Mouse (Mus musculus): ENCODE data around the gene Ankra2. TPM values are rescaled to one million over a fixed set of nuclear protein-coding genes. Genes with fewer than 3 reads are reported as not detected.

The Ankra2 gene
- 23.3 and 25.3 TPM in 2 replicates for polyA plus RNA-seq (2015; fragmentation: Nextera tagmentation; extraction: Ambion mirVana)

- H3K4me1 ChIP-seq = peaks cover 23% of the 10 kb centered on the region
Observed at GRCm38 (mm10) chr13:98262636-98263457, at the start of gene Ankra2, which contains the start of gene Utp15. TSS of gene Ankra2 (plus strand) at chr13:98263074. TSS of gene Utp15 (minus strand) at chr13:98263041.

GRCm38 (mm10) chr13:98222848-98223247 is 40.0 kb upstream of the Ankra2 start:
- Histone ChIP-seq H3K9me3 (no peaks in the 10 kb centered on the region), H3K27me3 (no peaks in the 10 kb centered on the region), H3K9ac (no peak overlapping the region), H3K4me2 (0 out of 2 replicates have a peak overlapping the region, but pooled peaks have one; percentile 7), H3K4me1 (0 out of 2 replicates have a peak, but pooled peaks cover 3% of the 10 kb centered on the region), H3K36me3 (no peaks in the 10 kb centered on the region), H3K4me3 (no peak overlapping the region), H3K27ac (no peak overlapping the region)
- no peak for ATAC-seq (ENCODE audit: insufficient number of reproducible peaks, low FRiP score, low TSS enrichment, low read depth)
- 28% methylated on average over 12 of the region's 12 CpGs for WGBS

More at GRCm38 (mm10) chr13:98262636-98263457, at the start of gene Ankra2, which contains the start of gene Utp15:
- peak; percentile 97 for ATAC-seq (ENCODE audit: insufficient number of reproducible peaks, low FRiP score, low TSS enrichment, low read depth)
- Histone ChIP-seq H3K9ac (peak within 1 kb of the TSS; percentile 81), H3K27me3 (no peaks in the 10 kb centered on the region), H3K4me3 (peak within 1 kb of the TSS; percentile 73), H3K4me2 (peak within 1 kb of the TSS; percentile 68), H3K27ac (peak within 1 kb of the TSS; percentile 92), H3K9me3 (no peaks in the 10 kb centered on the region), H3K36me3 (peaks cover 26% of the 10 kb centered on the region)
- under 1% methylated on average over 71 of the region's 71 CpGs for WGBS

- H3K27me3 ChIP-seq = no peaks in the 10 kb centered on the region
- no peak overlapping the region for H3K4me3 ChIP-seq
- 64% methylated on average over 2 of the region's 2 CpGs for WGBS
- H3K36me3 ChIP-seq = no peaks in the 10 kb centered on the region
- H3K27ac ChIP-seq = no peak overlapping the region
- ATAC-seq (ENCODE audit: insufficient number of reproducible peaks, low FRiP score, low TSS enrichment, low read depth) = no peak
- H3K9ac ChIP-seq = no peak overlapping the region
- no peaks in the 10 kb centered on the region for H3K9me3 ChIP-seq
- no peak overlapping the region for H3K4me2 ChIP-seq
- 0 out of 2 replicates have a peak, but pooled peaks cover 3% of the 10 kb centered on the region for H3K4me1 ChIP-seq
Observed at GRCm38 (mm10) chr13:98226225-98226624, 36.6 kb upstream of the Ankra2 start.

- WGBS = 83% methylated on average over 1 of the region's 1 CpGs
- H3K4me2 ChIP-seq = no peak overlapping the region
- no peaks in the 10 kb centered on the region for H3K9me3 ChIP-seq
- H3K27ac ChIP-seq = no peak overlapping the region
- H3K4me3 ChIP-seq = no peak overlapping the region
- H3K36me3 ChIP-seq = no peaks in the 10 kb centered on the region
- ATAC-seq (ENCODE audit: insufficient number of reproducible peaks, low FRiP score, low TSS enrichment, low read depth) = no peak
- no peaks in the 10 kb centered on the region for H3K4me1 ChIP-seq
- no peaks in the 10 kb centered on the region for H3K27me3 ChIP-seq
- H3K9ac ChIP-seq = no peak overlapping the region
Observed at GRCm38 (mm10) chr13:98230511-98230910, 32.4 kb upstream of the Ankra2 start.

GRCm38 (mm10) chr13:98235451-98235850 is 27.4 kb upstream of the Ankra2 start:
- Histone ChIP-seq H3K27ac (no peak overlapping the region), H3K9me3 (no peaks in the 10 kb centered on the region), H3K4me3 (no peak overlapping the region)

GRCm38 (mm10) chr13:98239978-98240641 is 22.8 kb upstream of the Ankra2 start:
- Histone ChIP-seq H3K4me1 (no peaks in the 10 kb centered on the region), H3K36me3 (no peaks in the 10 kb centered on the region), H3K9me3 (no peaks in the 10 kb centered on the region), H3K4me2 (no peak overlapping the region), H3K4me3 (no peak overlapping the region), H3K9ac (no peak overlapping the region), H3K27ac (no peak overlapping the region), H3K27me3 (no peaks in the 10 kb centered on the region)
- no peak for ATAC-seq (ENCODE audit: insufficient number of reproducible peaks, low FRiP score, low TSS enrichment, low read depth)
- WGBS = 17% methylated on average over 12 of the region's 12 CpGs

More at GRCm38 (mm10) chr13:98235451-98235850, 27.4 kb upstream of the Ankra2 start:
- Histone ChIP-seq H3K36me3 (no peaks in the 10 kb centered on the region), H3K4me1 (no peaks in the 10 kb centered on the region), H3K27me3 (no peaks in the 10 kb centered on the region), H3K4me2 (no peak overlapping the region), H3K9ac (no peak overlapping the region)
- WGBS = 73% methylated on average over 6 of the region's 6 CpGs
- no peak for ATAC-seq (ENCODE audit: insufficient number of reproducible peaks, low FRiP score, low TSS enrichment, low read depth)

- Histone ChIP-seq H3K36me3 (no peaks in the 10 kb centered on the region), H3K4me2 (no peak overlapping the region), H3K9ac (no peak overlapping the region), H3K4me1 (no peaks in the 10 kb centered on the region), H3K27me3 (no peaks in the 10 kb centered on the region), H3K9me3 (no peaks in the 10 kb centered on the region), H3K27ac (no peak overlapping the region), H3K4me3 (no peak overlapping the region)
- WGBS = 67% methylated on average over 9 of the region's 9 CpGs
- ATAC-seq (ENCODE audit: insufficient number of reproducible peaks, low FRiP score, low TSS enrichment, low read depth) = no peak
Observed at GRCm38 (mm10) chr13:98241531-98242282, 21.2 kb upstream of the Ankra2 start.

GRCm38 (mm10) chr13:98244571-98245350 is 18.1 kb upstream of the Ankra2 start:
- Histone ChIP-seq H3K27me3 (no peaks in the 10 kb centered on the region), H3K4me3 (no peak overlapping the region), H3K4me2 (no peak overlapping the region), H3K27ac (no peak overlapping the region), H3K9ac (no peak overlapping the region), H3K36me3 (peaks cover 26% of the 10 kb centered on the region), H3K9me3 (no peaks in the 10 kb centered on the region), H3K4me1 (no peaks in the 10 kb centered on the region)
- 69% methylated on average over 5 of the region's 5 CpGs for WGBS
- no peak for ATAC-seq (ENCODE audit: insufficient number of reproducible peaks, low FRiP score, low TSS enrichment, low read depth)

GRCm38 (mm10) chr13:98245386-98245785 is 17.5 kb upstream of the Ankra2 start:
- 70% methylated on average over 7 of the region's 7 CpGs for WGBS
- Histone ChIP-seq H3K9me3 (no peaks in the 10 kb centered on the region), H3K27ac (no peak overlapping the region), H3K4me2 (no peak overlapping the region), H3K27me3 (no peaks in the 10 kb centered on the region), H3K36me3 (peaks cover 32% of the 10 kb centered on the region), H3K4me1 (no peaks in the 10 kb centered on the region), H3K9ac (no peak overlapping the region), H3K4me3 (no peak overlapping the region)
- ATAC-seq (ENCODE audit: insufficient number of reproducible peaks, low FRiP score, low TSS enrichment, low read depth) = no peak

- no peak for ATAC-seq (ENCODE audit: insufficient number of reproducible peaks, low FRiP score, low TSS enrichment, low read depth)
- Histone ChIP-seq H3K4me1 (no peaks in the 10 kb centered on the region), H3K27ac (no peak overlapping the region), H3K4me2 (no peak overlapping the region), H3K9me3 (no peaks in the 10 kb centered on the region), H3K36me3 (peaks cover 65% of the 10 kb centered on the region), H3K4me3 (no peak overlapping the region), H3K9ac (no peak overlapping the region), H3K27me3 (no peaks in the 10 kb centered on the region)
- WGBS = 69% methylated on average over 10 of the region's 10 CpGs
Observed at GRCm38 (mm10) chr13:98249594-98249993, 13.3 kb upstream of the Ankra2 start.

- Histone ChIP-seq H3K36me3 (peaks cover 77% of the 10 kb centered on the region), H3K9ac (no peak overlapping the region), H3K27ac (no peak overlapping the region), H3K4me2 (no peak overlapping the region), H3K9me3 (no peaks in the 10 kb centered on the region), H3K27me3 (no peaks in the 10 kb centered on the region), H3K4me1 (no peaks in the 10 kb centered on the region), H3K4me3 (no peak overlapping the region)
- ATAC-seq (ENCODE audit: insufficient number of reproducible peaks, low FRiP score, low TSS enrichment, low read depth) = no peak
- 77% methylated on average over 9 of the region's 9 CpGs for WGBS
Observed at GRCm38 (mm10) chr13:98254921-98255320, 8.0 kb upstream of the Ankra2 start.
